Mouse (Mus musculus) spleen, adult 2 months (tissue): ENCODE data around the gene Ccdc194. TPM values are rescaled to one million over a fixed set of nuclear protein-coding genes. Genes with fewer than 3 reads are reported as not detected.

Source experiments
- DNase-seq, 2 experiments: peaks; one replicate each; pipeline versions ENCODE4 v3.0.0 to v3.0.0-alpha.2; 2012 to 2021; ENCODE audit warnings: low spot score in 2 of 2, low read depth in 1 of 2
- H3K27ac ChIP-seq: fragments of 200-500 bp; 2 replicates; pipeline ENCODE4 v1.5.1; 2012; ENCODE audit warnings: low read length, inconsistent platforms; ENCODE audit not compliant: insufficient read depth
- H3K27me3 ChIP-seq: fragments of 200-500 bp; 2 replicates; pipeline ENCODE4 v1.6.1; 2012; ENCODE audit warnings: mild to moderate bottlenecking, moderate library complexity, low read length, inconsistent platforms; ENCODE audit not compliant: control insufficient read depth, insufficient read depth
- H3K36me3 ChIP-seq: fragments of 200-500 bp; 2 replicates; pipeline ENCODE4 v1.6.1; 2012; ENCODE audit warnings: mild to moderate bottlenecking, low read length, inconsistent platforms; ENCODE audit not compliant: control insufficient read depth, insufficient read depth
- H3K4me1 ChIP-seq: fragments of 200-500 bp; 2 replicates; pipeline ENCODE4 v1.6.1; 2011; ENCODE audit warnings: inconsistent platforms; ENCODE audit not compliant: control insufficient read depth, insufficient read depth, insufficient read length
- H3K4me3 ChIP-seq: fragments of 200-500 bp; 2 replicates; pipeline ENCODE4 v1.5.1; 2011; ENCODE audit warnings: mild to moderate bottlenecking, inconsistent platforms; ENCODE audit not compliant: insufficient read depth, insufficient read length; ENCODE audit errors: extremely low read depth
- CTCF ChIP-seq: fragments of 200-500 bp; IDR thresholded peaks from 2 replicates; pipeline ENCODE4 v1.5.1; 2011; ENCODE audit warnings: mild to moderate bottlenecking, inconsistent platforms; ENCODE audit not compliant: insufficient read depth, insufficient read length, insufficient replicate concordance; ENCODE audit errors: extremely low read depth
- POLR2A ChIP-seq: fragments of 200-500 bp; IDR thresholded peaks from 2 replicates; pipeline ENCODE4 v1.6.1; 2011; ENCODE audit warnings: low read depth, low read length, inconsistent platforms
- WGBS: fragments of 180-500 bp; shearing (Covaris S2); methylation state at CpG from one replicate; pipeline ENCODE4 v1.1.7; 2018; 5-methylcytosine and 5-hydroxymethylcytosine counted together
- polyA plus RNA-seq: library from polyadenylated mRNA; depleted of rRNA; stranded (reverse); fragments of >200 nt; gene quantifications from 2 replicates; pipeline ENCODE4 v1.2.3, GENCODE M21; 2012

Gene Ccdc194
- polyA plus RNA-seq, 1 experiment, result 0.08 TPM

GRCm38 (mm10) chr8:71554001-71554400 is 28.5 kb upstream of the Ccdc194 start:
- no peaks in the 10 kb centered on the region for H3K27me3 ChIP-seq
- no peak overlapping the region for H3K27ac ChIP-seq
- TF ChIP-seq POLR2A (no peak), CTCF (no peak)
- no peak overlapping the region for H3K4me3 ChIP-seq
- 73% methylated on average over 6 of the region's 6 CpGs for WGBS
- no peak for DNase-seq
- no peaks in the 10 kb centered on the region for H3K36me3 ChIP-seq
- peaks cover 7% of the 10 kb centered on the region for H3K4me1 ChIP-seq

- DNase-seq, result no peak
- no peaks in the 10 kb centered on the region for H3K27me3 ChIP-seq
- H3K4me3 ChIP-seq, result no peak overlapping the region
- WGBS, result 85% methylated on average over 6 of the region's 6 CpGs
- TF ChIP-seq CTCF (no peak), POLR2A (no peak)
- H3K4me1 ChIP-seq, result no peaks in the 10 kb centered on the region
- no peak overlapping the region for H3K27ac ChIP-seq
- H3K36me3 ChIP-seq, result peaks cover 2% of the 10 kb centered on the region
These were observed 27.3 kb upstream of the Ccdc194 start for GRCm38 (mm10) chr8:71552770-71553169.

- H3K4me1 ChIP-seq, result no peaks in the 10 kb centered on the region
- H3K36me3 ChIP-seq, result peaks cover 11% of the 10 kb centered on the region
- H3K4me3 ChIP-seq, result no peak overlapping the region
- TF ChIP-seq POLR2A, result no peak
- no peak for TF ChIP-seq CTCF
- DNase-seq, result no peak
- H3K27me3 ChIP-seq, result no peaks in the 10 kb centered on the region
- no peak overlapping the region for H3K27ac ChIP-seq
- 83% methylated on average over 7 of the region's 7 CpGs for WGBS
These were observed 25.2 kb upstream of the Ccdc194 start for GRCm38 (mm10) chr8:71550754-71551153.

- Histone ChIP-seq H3K36me3 (peaks cover 18% of the 10 kb centered on the region), H3K27ac (no peak overlapping the region), H3K4me1 (peaks cover 5% of the 10 kb centered on the region), H3K27me3 (no peaks in the 10 kb centered on the region), H3K4me3 (no peak overlapping the region)
- WGBS, result 83% methylated on average over 7 of the region's 7 CpGs
- TF ChIP-seq POLR2A, result no peak
- no peak for TF ChIP-seq CTCF
- DNase-seq, result no peak
These were observed 22.1 kb upstream of the Ccdc194 start for GRCm38 (mm10) chr8:71547590-71547989.

- DNase-seq, result no peak
- no peak overlapping the region for H3K27ac ChIP-seq
- TF ChIP-seq POLR2A (no peak), CTCF (no peak)
- H3K4me1 ChIP-seq, result peaks cover 5% of the 10 kb centered on the region
- H3K36me3 ChIP-seq, result peaks cover 18% of the 10 kb centered on the region
- no peak overlapping the region for H3K4me3 ChIP-seq
- WGBS, result 95% methylated on average over 11 of the region's 11 CpGs
- H3K27me3 ChIP-seq, result no peaks in the 10 kb centered on the region
These were observed 19.5 kb upstream of the Ccdc194 start for GRCm38 (mm10) chr8:71545053-71545452.

GRCm38 (mm10) chr8:71543755-71544154 is 18.2 kb upstream of the Ccdc194 start:
- Histone ChIP-seq H3K4me3 (no peak overlapping the region), H3K27me3 (no peaks in the 10 kb centered on the region), H3K36me3 (peaks cover 18% of the 10 kb centered on the region), H3K4me1 (peaks cover 5% of the 10 kb centered on the region), H3K27ac (no peak overlapping the region)
- DNase-seq, result no peak
- no peak for TF ChIP-seq CTCF
- TF ChIP-seq POLR2A, result no peak
- WGBS, result 91% methylated on average over 9 of the region's 9 CpGs

- Histone ChIP-seq H3K4me1 (peaks cover 5% of the 10 kb centered on the region), H3K4me3 (peak within 1 kb of the TSS; percentile 86), H3K27me3 (no peaks in the 10 kb centered on the region), H3K36me3 (peaks cover 16% of the 10 kb centered on the region), H3K27ac (peak within 1 kb of the TSS; percentile 62)
- DNase-seq, result peak; percentile 96 to 98
- WGBS, result under 1% methylated on average over 55 of the region's 55 CpGs
- peak; percentile 9; the same call in 1 of the 2 replicates for TF ChIP-seq POLR2A
- TF ChIP-seq CTCF, result no peak
These were observed 17.3 kb upstream of the Ccdc194 start, which contains the start of gene Mvb12a for GRCm38 (mm10) chr8:71542632-71543343. TSS of gene Mvb12a (plus strand) at chr8:71542922.
